Mouse (Mus musculus): ENCODE results near the gene Ap4s1. TPM values are rescaled to one million over a fixed set of nuclear protein-coding genes. Genes with fewer than 3 reads are reported as not detected.
"Not testable (repeated sequence)": the region's sequence is repeated elsewhere in the genome, so short reads cannot be mapped to it uniquely, and the experiment has no call there.

Gene Ap4s1
- polyA plus RNA-seq (2011; ENCODE audit: insufficient read depth, insufficient read length, low replicate concordance, missing spikeins): 19.3 and 38.5 TPM in 2 replicates

GRCm38 (mm10) chr12:51690893-51691844 is at the start of gene Ap4s1:
Gene Ap4s1, plus strand, starts transcription at chr12:51691033.
- Histone ChIP-seq H3K27ac (ENCODE audit: control insufficient read depth, insufficient read depth, low read depth, low read length, poor library complexity) (peak within 1 kb of the TSS; percentile 99), H3K4me1 (ENCODE audit: control insufficient read depth, insufficient read depth, low read length) (peaks cover 3% of the 10 kb centered on the region; the same call in 1 of the 2 replicates), H3K4me3 (replicated peaks; ENCODE audit: control insufficient read depth, low read depth, low read length) (peak within 1 kb of the TSS; percentile 86)
- TF ChIP-seq CTCF (IDR thresholded peaks at IDR 0.05; ENCODE audit: control insufficient read depth, insufficient read depth, low read length): no peak
- TF ChIP-seq POLR2A (IDR thresholded peaks at IDR 0.05; ENCODE audit: borderline replicate concordance, control insufficient read depth, low read depth, low read length): peak; percentile 68; the same call in 1 of the 2 replicates
- WGBS: under 1% methylated on average over 108 of the region's 108 CpGs

GRCm38 (mm10) chr12:51641871-51642270 is 49.0 kb upstream of the Ap4s1 start:
- no peak overlapping the region for H3K27ac ChIP-seq (ENCODE audit: control insufficient read depth, insufficient read depth, low read depth, low read length, poor library complexity)

GRCm38 (mm10) chr12:51649401-51649800 is 41.4 kb upstream of the Ap4s1 start:
- not testable (repeated sequence) for H3K27ac ChIP-seq (ENCODE audit: control insufficient read depth, insufficient read depth, low read depth, low read length, poor library complexity); H3K4me3 ChIP-seq (replicated peaks; ENCODE audit: control insufficient read depth, low read depth, low read length); H3K4me1 ChIP-seq (ENCODE audit: control insufficient read depth, insufficient read depth, low read length)

More at GRCm38 (mm10) chr12:51641871-51642270, 49.0 kb upstream of the Ap4s1 start:
- WGBS: 35% methylated on average over 6 of the region's 6 CpGs
- no peak for TF ChIP-seq CTCF (IDR thresholded peaks at IDR 0.05; ENCODE audit: control insufficient read depth, insufficient read depth, low read length)
- no peak for TF ChIP-seq POLR2A (IDR thresholded peaks at IDR 0.05; ENCODE audit: borderline replicate concordance, control insufficient read depth, low read depth, low read length)
- no peak overlapping the region for H3K4me3 ChIP-seq (replicated peaks; ENCODE audit: control insufficient read depth, low read depth, low read length)
- no peaks in the 10 kb centered on the region for H3K4me1 ChIP-seq (ENCODE audit: control insufficient read depth, insufficient read depth, low read length)

GRCm38 (mm10) chr12:51655944-51656465 is 34.8 kb upstream of the Ap4s1 start:
- Histone ChIP-seq H3K4me1 (ENCODE audit: control insufficient read depth, insufficient read depth, low read length) (no peaks in the 10 kb centered on the region), H3K27ac (ENCODE audit: control insufficient read depth, insufficient read depth, low read depth, low read length, poor library complexity) (no peak overlapping the region), H3K4me3 (replicated peaks; ENCODE audit: control insufficient read depth, low read depth, low read length) (no peak overlapping the region)
- TF ChIP-seq CTCF (IDR thresholded peaks at IDR 0.05; ENCODE audit: control insufficient read depth, insufficient read depth, low read length) (no peak), POLR2A (IDR thresholded peaks at IDR 0.05; ENCODE audit: borderline replicate concordance, control insufficient read depth, low read depth, low read length) (no peak)
- 63% methylated on average over 1 of the region's 1 CpGs for WGBS

- Histone ChIP-seq H3K27ac (ENCODE audit: control insufficient read depth, insufficient read depth, low read depth, low read length, poor library complexity) (no peak overlapping the region), H3K4me3 (replicated peaks; ENCODE audit: control insufficient read depth, low read depth, low read length) (no peak overlapping the region), H3K4me1 (ENCODE audit: control insufficient read depth, insufficient read depth, low read length) (no peaks in the 10 kb centered on the region)
- no peak for TF ChIP-seq CTCF (IDR thresholded peaks at IDR 0.05; ENCODE audit: control insufficient read depth, insufficient read depth, low read length)
- no peak for TF ChIP-seq POLR2A (IDR thresholded peaks at IDR 0.05; ENCODE audit: borderline replicate concordance, control insufficient read depth, low read depth, low read length)
Observed at GRCm38 (mm10) chr12:51663011-51663410, 27.8 kb upstream of the Ap4s1 start.

- Histone ChIP-seq H3K4me1 (ENCODE audit: control insufficient read depth, insufficient read depth, low read length) (no peaks in the 10 kb centered on the region), H3K27ac (ENCODE audit: control insufficient read depth, insufficient read depth, low read depth, low read length, poor library complexity) (no peak overlapping the region), H3K4me3 (replicated peaks; ENCODE audit: control insufficient read depth, low read depth, low read length) (no peak overlapping the region)
- no peak for TF ChIP-seq POLR2A (IDR thresholded peaks at IDR 0.05; ENCODE audit: borderline replicate concordance, control insufficient read depth, low read depth, low read length)
- no peak for TF ChIP-seq CTCF (IDR thresholded peaks at IDR 0.05; ENCODE audit: control insufficient read depth, insufficient read depth, low read length)
Observed at GRCm38 (mm10) chr12:51663908-51664307, 26.9 kb upstream of the Ap4s1 start.

- 48% methylated on average over 4 of the region's 4 CpGs for WGBS
- Histone ChIP-seq H3K4me3 (replicated peaks; ENCODE audit: control insufficient read depth, low read depth, low read length) (no peak overlapping the region), H3K4me1 (ENCODE audit: control insufficient read depth, insufficient read depth, low read length) (no peaks in the 10 kb centered on the region), H3K27ac (ENCODE audit: control insufficient read depth, insufficient read depth, low read depth, low read length, poor library complexity) (no peak overlapping the region)
- TF ChIP-seq CTCF (IDR thresholded peaks at IDR 0.05; ENCODE audit: control insufficient read depth, insufficient read depth, low read length) (no peak), POLR2A (IDR thresholded peaks at IDR 0.05; ENCODE audit: borderline replicate concordance, control insufficient read depth, low read depth, low read length) (no peak)
Observed at GRCm38 (mm10) chr12:51666708-51667430, 24.0 kb upstream of the Ap4s1 start.

- 67% methylated on average over 5 of the region's 5 CpGs for WGBS
- no peak overlapping the region for H3K27ac ChIP-seq (ENCODE audit: control insufficient read depth, insufficient read depth, low read depth, low read length, poor library complexity)
- H3K4me3 ChIP-seq (replicated peaks; ENCODE audit: control insufficient read depth, low read depth, low read length): no peak overlapping the region
- no peaks in the 10 kb centered on the region for H3K4me1 ChIP-seq (ENCODE audit: control insufficient read depth, insufficient read depth, low read length)
- TF ChIP-seq POLR2A (IDR thresholded peaks at IDR 0.05; ENCODE audit: borderline replicate concordance, control insufficient read depth, low read depth, low read length) (no peak), CTCF (IDR thresholded peaks at IDR 0.05; ENCODE audit: control insufficient read depth, insufficient read depth, low read length) (no peak)
Observed at GRCm38 (mm10) chr12:51671231-51671891, 19.5 kb upstream of the Ap4s1 start.
